Mouse (Mus musculus) E14TG2a.4 (cell line): ENCODE measurements around the gene Ripk1.

Source experiments
- CTCF ChIP-seq: conservative IDR thresholded peaks from 2 replicates; pipeline ENCODE4 v1.5.1; 2014; ENCODE audit warnings: low read length
- NANOG ChIP-seq: IDR thresholded peaks from 2 replicates; pipeline ENCODE4 v1.6.1; 2014; ENCODE audit warnings: borderline replicate concordance, low read length, mixed read lengths

DNA sequence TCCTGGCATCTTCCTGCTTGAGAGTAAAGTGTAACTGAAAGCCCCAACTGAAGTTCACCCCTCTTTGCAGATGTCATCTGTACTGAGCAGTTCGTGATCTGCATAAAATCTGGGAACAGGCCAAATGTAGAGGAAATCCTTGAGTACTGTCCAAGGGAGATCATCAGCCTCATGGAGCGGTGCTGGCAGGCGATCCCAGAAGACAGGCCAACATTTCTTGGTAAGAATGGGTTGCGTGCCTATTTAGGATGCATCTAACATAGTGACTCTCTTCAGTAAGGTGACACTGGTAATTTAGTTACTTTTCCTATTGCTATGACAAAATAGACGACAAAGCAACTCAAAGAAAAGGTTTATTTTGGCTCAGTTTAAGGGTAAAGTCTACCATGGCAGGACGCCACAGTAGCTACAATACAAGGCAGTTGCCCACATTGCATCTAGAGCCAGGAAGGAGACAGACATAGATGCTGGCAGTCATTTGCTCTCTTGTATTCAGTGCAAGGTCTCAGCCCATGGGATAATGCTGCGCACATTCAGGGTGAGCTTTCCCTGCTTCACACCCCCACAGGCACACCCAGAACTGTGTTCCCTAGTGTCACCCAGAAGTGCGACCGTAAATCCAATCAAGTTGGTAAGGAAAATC is 14.9 kb downstream of the Ripk1 start:
- TF ChIP-seq CTCF = no peak
- no peak for TF ChIP-seq NANOG
